Mouse (Mus musculus) hindbrain, postnatal 0 days (tissue): ENCODE measurements around the gene Hs6st3. TPM values are rescaled to one million over a fixed set of nuclear protein-coding genes. Genes with fewer than 3 reads are reported as not detected.
A peak's percentile ranks its signal among the peaks of the same experiment; 100 is the strongest.

ENCODE experiments used
- ATAC-seq: fragments of 200-750 bp; cut with Nextera tagmentation; 2 replicates; pipeline ENCODE4 v1.8.0; 2017; ENCODE audit warnings: mild to moderate bottlenecking, moderate TSS enrichment, moderate library complexity
- DNase-seq: peaks from one replicate; pipeline ENCODE4 v3.0.0-alpha.2; 2015; ENCODE audit warnings: low spot score
- H3K27ac ChIP-seq: fragments of 300-500 bp; sonication (generic); 2 replicates; pipeline ENCODE4 v1.5.1; 2014; ENCODE audit warnings: mild to moderate bottlenecking
- H3K27me3 ChIP-seq: fragments of 300-500 bp; sonication (generic); 2 replicates; pipeline ENCODE4 v1.6.1; 2014; ENCODE audit warnings: low read length, mixed read lengths; ENCODE audit not compliant: insufficient read depth
- H3K36me3 ChIP-seq: fragments of 300-500 bp; sonication (generic); 2 replicates; pipeline ENCODE4 v1.6.1; 2014; ENCODE audit warnings: low read length, mixed read lengths; ENCODE audit not compliant: insufficient read depth
- H3K4me1 ChIP-seq: fragments of 300-500 bp; sonication (generic); 2 replicates; pipeline ENCODE4 v1.6.1; 2014; ENCODE audit warnings: antibody characterized with exemption, low read length, mixed read lengths; ENCODE audit not compliant: insufficient read depth
- H3K4me2 ChIP-seq: fragments of 300-500 bp; sonication (generic); 2 replicates; pipeline ENCODE4 v1.6.1; 2014; ENCODE audit warnings: low read depth, mild to moderate bottlenecking, low read length, moderate library complexity, mixed read lengths
- H3K4me3 ChIP-seq: fragments of 300-500 bp; sonication (generic); 2 replicates; pipeline ENCODE4 v1.5.1; 2014; ENCODE audit warnings: low read length
- H3K9ac ChIP-seq: fragments of 300-500 bp; sonication (generic); replicated peaks from 2 replicates; pipeline ENCODE4 v1.6.1; 2014; ENCODE audit warnings: mild to moderate bottlenecking, low read length, moderate library complexity, mixed read lengths
- H3K9me3 ChIP-seq: fragments of 300-500 bp; sonication (generic); 2 replicates; pipeline ENCODE4 v1.6.1; 2016; ENCODE audit warnings: low read length, mixed read lengths
- CTCF ChIP-seq: IDR thresholded peaks from 2 replicates; pipeline ENCODE4 v1.5.1; 2016; ENCODE audit warnings: antibody characterized with exemption, control low read depth, low read depth
- WGBS: fragments of 180-500 bp; shearing (Covaris S2); extraction: QIAGEN DNeasy Blood & Tissue Kit; methylation state at CpG from one replicate; pipeline ENCODE4 v1.1.7; 2014; 5-methylcytosine and 5-hydroxymethylcytosine counted together
- polyA plus RNA-seq: library from polyadenylated mRNA; unstranded; fragments of >200 nt; fragmentation: Nextera tagmentation; extraction: Ambion mirVana; gene quantifications from 2 replicates; pipeline ENCODE4 v1.2.1, GENCODE M21; 2015
- total RNA-seq: library from RNA; depleted of rRNA; stranded (reverse); fragments of >200 nt; gene quantifications from 2 replicates; pipeline ENCODE4 v1.2.3, GENCODE M21; 2014

Gene Hs6st3
- total and polyA plus RNA-seq, 2 experiments from 2014 or later = 2.8 to 38.6 TPM

GRCm38 (mm10) chr14:119714712-119715111 lies 576.6 kb downstream of the Hs6st3 start:
- Histone ChIP-seq H3K4me3 (no peak overlapping the region), H3K9me3 (no peaks in the 10 kb centered on the region), H3K9ac (no peak overlapping the region), H3K36me3 (no peaks in the 10 kb centered on the region), H3K4me1 (no peaks in the 10 kb centered on the region), H3K27ac (no peak overlapping the region), H3K4me2 (no peak overlapping the region), H3K27me3 (no peaks in the 10 kb centered on the region)
- 88% methylated on average over 3 of the region's 3 CpGs for WGBS
- no peak for TF ChIP-seq CTCF
- ATAC-seq (no peak), DNase-seq (no peak)

- Histone ChIP-seq H3K9me3 (no peaks in the 10 kb centered on the region), H3K36me3 (no peaks in the 10 kb centered on the region), H3K4me1 (no peaks in the 10 kb centered on the region), H3K9ac (no peak overlapping the region), H3K4me3 (no peak overlapping the region), H3K4me2 (no peak overlapping the region), H3K27ac (no peak overlapping the region), H3K27me3 (no peaks in the 10 kb centered on the region)
- ATAC-seq = no peak
- TF ChIP-seq CTCF = no peak
- no peak for DNase-seq
- 76% methylated on average over 1 of the region's 1 CpGs for WGBS
Measured at GRCm38 (mm10) chr14:119717323-119717722, 579.2 kb downstream of the Hs6st3 start.

- Histone ChIP-seq H3K4me1 (no peaks in the 10 kb centered on the region), H3K9me3 (no peaks in the 10 kb centered on the region), H3K4me2 (no peak overlapping the region), H3K36me3 (no peaks in the 10 kb centered on the region), H3K27me3 (no peaks in the 10 kb centered on the region), H3K27ac (no peak overlapping the region), H3K4me3 (no peak overlapping the region), H3K9ac (no peak overlapping the region)
- DNase-seq = no peak
- 71% methylated on average over 6 of the region's 6 CpGs for WGBS
- TF ChIP-seq CTCF = no peak
- no peak for ATAC-seq
Measured at GRCm38 (mm10) chr14:119725102-119725501, 587.0 kb downstream of the Hs6st3 start.

GRCm38 (mm10) chr14:119731436-119732080 lies 593.4 kb downstream of the Hs6st3 start:
- no peak for TF ChIP-seq CTCF
- WGBS = 60% methylated on average over 7 of the region's 7 CpGs
- Histone ChIP-seq H3K4me1 (no peaks in the 10 kb centered on the region), H3K9me3 (no peaks in the 10 kb centered on the region), H3K4me3 (no peak overlapping the region), H3K27me3 (no peaks in the 10 kb centered on the region), H3K27ac (no peak overlapping the region), H3K9ac (no peak overlapping the region), H3K36me3 (no peaks in the 10 kb centered on the region), H3K4me2 (no peak overlapping the region)
- ATAC-seq (no peak), DNase-seq (no peak)

- Histone ChIP-seq H3K36me3 (no peaks in the 10 kb centered on the region), H3K4me1 (no peaks in the 10 kb centered on the region), H3K27me3 (no peaks in the 10 kb centered on the region), H3K27ac (no peak overlapping the region), H3K4me3 (no peak overlapping the region), H3K9me3 (no peaks in the 10 kb centered on the region), H3K9ac (no peak overlapping the region), H3K4me2 (no peak overlapping the region)
- ATAC-seq (no peak), DNase-seq (no peak)
- no peak for TF ChIP-seq CTCF
- WGBS = 87% methylated on average over 4 of the region's 4 CpGs
Measured at GRCm38 (mm10) chr14:119732219-119732618, 594.1 kb downstream of the Hs6st3 start.

GRCm38 (mm10) chr14:119737408-119737961 lies 599.3 kb downstream of the Hs6st3 start:
- no peak for ATAC-seq
- no peaks in the 10 kb centered on the region for H3K9me3 ChIP-seq
- H3K4me2 ChIP-seq = no peak overlapping the region
- 81% methylated on average over 5 of the region's 5 CpGs for WGBS
- TF ChIP-seq CTCF = no peak
- no peak overlapping the region for H3K27ac ChIP-seq
- H3K27me3 ChIP-seq = no peaks in the 10 kb centered on the region
- H3K4me3 ChIP-seq = no peak overlapping the region
- no peaks in the 10 kb centered on the region for H3K36me3 ChIP-seq
- no peaks in the 10 kb centered on the region for H3K4me1 ChIP-seq
- no peak overlapping the region for H3K9ac ChIP-seq
- DNase-seq = no peak

GRCm38 (mm10) chr14:119741791-119742190 lies 603.6 kb downstream of the Hs6st3 start:
- ATAC-seq (no peak), DNase-seq (peak; percentile 23)
- Histone ChIP-seq H3K4me2 (no peak overlapping the region), H3K27me3 (no peaks in the 10 kb centered on the region), H3K27ac (no peak overlapping the region), H3K36me3 (no peaks in the 10 kb centered on the region), H3K4me1 (no peaks in the 10 kb centered on the region), H3K9me3 (no peaks in the 10 kb centered on the region), H3K9ac (no peak overlapping the region), H3K4me3 (no peak overlapping the region)
- no peak for TF ChIP-seq CTCF
- 81% methylated on average over 1 of the region's 1 CpGs for WGBS
